Mouse (Mus musculus) urinary bladder, postnatal 36 days (tissue): ENCODE data around the gene Fgfr2.

Experiments
- DNase-seq, 2 experiments: peaks; one replicate each; pipeline ENCODE4 v3.0.0; 2022; ENCODE audit warnings: low spot score in 2 of 2, mixed read lengths in 1 of 2

Fgfr2 gene

DNA sequence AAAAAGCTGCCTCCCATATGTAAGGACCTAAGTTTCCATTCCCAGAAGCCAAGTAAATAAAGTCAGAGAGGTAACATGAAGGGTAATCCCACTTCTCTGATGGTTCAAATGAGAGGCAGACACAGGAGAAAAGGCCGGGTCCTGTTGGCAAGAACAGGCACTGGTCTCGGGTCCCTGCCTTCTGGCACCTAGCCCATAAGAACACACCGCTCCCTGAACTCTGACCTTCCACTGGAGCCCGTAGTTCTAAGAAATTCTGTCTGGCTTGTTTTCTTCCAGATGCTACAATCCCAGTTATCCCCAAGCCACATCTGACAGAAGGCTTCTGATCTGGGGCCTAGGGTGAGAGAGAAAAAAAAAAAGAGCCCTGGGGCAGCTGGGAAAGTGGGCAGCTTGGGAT is 34.7 kb downstream of the Fgfr2 start:
- DNase-seq = no peak

DNA sequence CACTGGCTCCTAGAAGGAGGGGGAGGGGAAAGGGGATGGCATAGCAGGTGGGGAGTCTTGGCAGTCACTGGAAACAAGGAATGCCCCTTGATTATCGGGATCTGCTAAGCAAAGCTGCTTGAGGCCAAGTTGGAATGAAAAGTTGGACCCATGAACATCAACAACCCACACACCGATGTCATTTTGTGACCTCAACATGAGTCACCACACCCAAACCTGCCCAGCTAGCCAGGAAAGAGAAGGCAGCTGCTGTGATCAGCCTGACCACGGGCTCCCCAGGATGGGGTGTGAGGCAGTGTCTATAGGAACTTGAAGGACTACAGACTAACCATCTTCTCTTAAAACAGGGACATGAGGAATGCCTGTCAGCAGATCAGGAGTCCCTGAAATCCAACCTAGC is 37.7 kb downstream of the Fgfr2 start:
- DNase-seq = no peak

DNA sequence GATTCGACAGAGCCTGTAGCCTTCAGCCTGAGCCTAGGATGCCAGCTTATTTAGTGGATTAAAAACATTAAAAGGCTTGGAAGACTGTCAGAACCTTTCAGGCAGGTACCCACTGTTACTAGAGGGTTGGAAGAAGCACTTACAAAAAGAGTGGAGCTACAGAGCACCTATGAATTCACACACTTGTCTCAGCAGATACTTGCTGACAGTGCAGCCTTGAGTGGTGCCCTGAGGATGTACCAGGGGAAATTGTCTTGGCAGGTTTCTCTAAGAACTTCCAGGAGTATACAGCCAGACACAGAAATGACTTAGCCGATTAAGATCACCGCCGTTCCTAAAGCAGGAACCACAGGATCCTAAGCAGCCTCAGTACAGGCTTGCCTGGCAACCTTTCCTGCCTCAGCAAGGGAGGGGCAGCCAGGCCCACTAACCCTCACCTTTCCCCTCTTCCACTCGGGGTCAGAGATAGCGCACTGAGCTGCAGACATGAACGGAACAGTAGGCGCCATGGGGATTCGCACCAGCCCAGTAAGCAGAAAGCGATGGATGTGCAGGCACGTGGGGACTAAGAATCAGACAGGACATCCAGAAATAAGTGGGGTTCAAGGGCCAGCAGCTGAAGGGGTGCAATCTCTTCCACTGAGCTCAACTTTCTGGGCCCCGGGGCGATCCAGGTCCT is 39.1 kb downstream of the Fgfr2 start:
- peak in 1 of 2 experiments; percentile 32 for DNase-seq

GRCm38 (mm10) chr7:133078929-133079328 is 44.2 kb downstream of the Fgfr2 start:
- no peak for DNase-seq

DNA sequence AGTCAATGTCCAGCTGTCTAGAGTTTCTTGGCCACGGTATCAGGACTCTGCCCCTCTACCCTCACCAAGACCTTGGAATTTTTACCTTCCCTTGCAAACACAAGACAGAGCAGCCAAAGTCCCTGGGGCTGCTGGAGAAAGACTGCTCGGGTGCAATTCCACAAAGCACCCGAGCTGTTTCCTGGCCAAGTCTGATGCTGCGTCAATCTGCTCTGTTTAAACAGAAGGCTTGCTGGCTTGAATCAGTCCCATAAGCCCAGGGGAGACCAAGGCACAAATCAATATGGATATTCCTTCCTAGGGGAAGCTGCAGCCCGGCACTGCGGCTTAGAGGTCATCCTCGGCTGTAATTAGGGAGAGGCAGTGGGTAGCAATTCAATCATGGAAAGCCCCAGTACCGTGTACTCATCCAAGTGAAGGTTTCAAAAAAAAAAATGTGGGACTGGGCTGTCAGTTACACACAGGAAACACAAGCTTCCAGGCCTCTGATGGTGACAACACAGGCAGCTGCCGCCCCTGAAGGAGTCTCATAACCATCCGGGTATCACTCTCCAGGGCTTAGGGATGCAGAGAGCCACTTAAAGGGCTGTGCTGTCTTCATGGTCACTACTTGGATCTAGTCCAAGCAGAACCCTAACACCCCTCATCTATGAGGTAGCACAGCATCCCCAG is 48.6 kb downstream of the Fgfr2 start:
- DNase-seq = no peak

DNA sequence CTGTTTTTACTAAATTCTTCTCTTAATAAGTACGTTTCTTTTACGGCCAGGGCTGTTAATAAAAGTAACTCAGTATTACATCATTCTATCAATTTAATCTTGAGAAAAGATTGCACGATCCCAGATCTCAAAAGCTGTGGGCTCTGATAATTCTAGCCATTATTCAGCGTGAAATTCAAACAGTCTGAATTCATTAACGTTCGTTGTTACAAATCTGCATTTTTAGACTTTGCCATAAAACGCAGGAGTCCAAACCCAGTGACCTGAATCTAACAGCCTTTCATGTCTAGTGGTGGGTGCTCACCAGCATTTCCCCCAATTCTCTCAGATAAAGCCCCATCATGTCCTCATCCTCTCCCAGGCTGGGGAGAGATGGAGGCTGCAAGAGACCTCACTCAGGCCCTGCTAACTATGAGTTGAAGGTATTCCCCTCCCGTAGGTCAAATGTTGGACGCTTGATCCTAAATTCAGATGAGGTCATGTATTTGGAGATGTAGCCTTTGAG is 50.0 kb downstream of the Fgfr2 start:
- DNase-seq = no peak

DNA sequence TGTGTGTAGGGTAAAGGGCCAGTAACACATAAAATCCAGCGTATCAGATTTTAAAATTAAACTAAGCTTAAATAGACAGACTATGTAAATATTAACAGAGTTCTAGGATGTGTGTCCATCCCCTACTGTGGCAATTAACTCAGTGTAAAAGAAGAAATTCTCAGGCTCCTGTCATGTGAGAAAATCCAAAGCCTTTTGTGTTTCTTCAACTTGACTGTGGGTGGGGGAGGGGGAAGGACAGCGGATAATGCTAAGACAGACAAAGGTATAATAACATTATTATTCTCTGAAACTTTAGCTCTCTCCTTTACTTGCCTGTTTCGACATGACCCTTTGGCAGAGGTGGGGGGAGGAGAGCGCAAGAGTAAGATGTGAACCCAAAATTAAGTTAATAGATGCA is 50.6 kb downstream of the Fgfr2 start:
- no peak for DNase-seq

DNA sequence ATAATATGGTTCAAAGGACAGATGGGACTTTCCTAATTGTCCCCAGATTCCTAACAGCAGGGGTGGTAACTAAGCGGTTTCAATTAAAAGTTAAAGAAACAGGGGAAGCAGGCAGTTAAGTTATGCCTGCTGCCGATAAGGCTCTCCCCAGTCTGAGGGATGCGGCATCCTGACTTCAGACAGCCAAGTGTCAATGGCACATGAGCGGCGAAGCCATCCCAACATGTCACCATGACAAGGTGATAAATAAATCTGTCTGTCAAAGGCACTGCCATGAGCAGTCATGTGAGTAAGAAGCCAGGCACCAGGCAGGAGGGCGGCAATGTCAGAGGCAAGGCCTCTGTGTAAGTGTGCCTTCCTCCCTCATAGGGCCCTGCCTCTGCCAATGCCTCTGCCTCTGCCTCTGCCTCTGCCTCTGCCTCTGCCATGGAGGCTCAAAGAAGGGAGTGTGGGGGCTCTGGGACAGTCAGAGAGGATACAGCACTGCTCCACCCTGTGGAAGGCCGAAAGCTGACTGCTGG is 55.8 kb downstream of the Fgfr2 start:
- DNase-seq = no peak

GRCm38 (mm10) chr7:133066776-133067175 is 56.4 kb downstream of the Fgfr2 start:
- no peak for DNase-seq

- no peak for DNase-seq
Measured at GRCm38 (mm10) chr7:133062055-133062454, 61.1 kb downstream of the Fgfr2 start.

DNA sequence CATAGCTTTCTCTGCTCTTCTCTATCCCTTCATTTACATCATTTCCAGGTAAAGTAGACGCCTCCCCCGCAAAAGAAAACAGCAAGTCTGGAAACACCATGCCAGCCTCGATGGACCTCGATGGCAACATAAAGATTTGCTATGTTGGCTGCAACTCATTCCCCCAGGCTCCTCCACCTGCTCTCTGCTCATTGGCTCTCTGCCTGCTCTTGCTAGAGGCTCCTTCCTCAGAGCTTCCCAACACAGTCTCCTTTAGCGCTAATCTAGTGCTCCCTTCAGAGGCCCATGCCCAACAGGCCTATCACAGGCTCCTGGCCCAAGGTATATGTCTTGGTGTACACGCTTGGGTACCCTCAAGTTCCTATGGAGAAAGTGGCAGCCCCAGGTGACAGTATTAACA is 63.0 kb downstream of the Fgfr2 start:
- no peak for DNase-seq

DNA sequence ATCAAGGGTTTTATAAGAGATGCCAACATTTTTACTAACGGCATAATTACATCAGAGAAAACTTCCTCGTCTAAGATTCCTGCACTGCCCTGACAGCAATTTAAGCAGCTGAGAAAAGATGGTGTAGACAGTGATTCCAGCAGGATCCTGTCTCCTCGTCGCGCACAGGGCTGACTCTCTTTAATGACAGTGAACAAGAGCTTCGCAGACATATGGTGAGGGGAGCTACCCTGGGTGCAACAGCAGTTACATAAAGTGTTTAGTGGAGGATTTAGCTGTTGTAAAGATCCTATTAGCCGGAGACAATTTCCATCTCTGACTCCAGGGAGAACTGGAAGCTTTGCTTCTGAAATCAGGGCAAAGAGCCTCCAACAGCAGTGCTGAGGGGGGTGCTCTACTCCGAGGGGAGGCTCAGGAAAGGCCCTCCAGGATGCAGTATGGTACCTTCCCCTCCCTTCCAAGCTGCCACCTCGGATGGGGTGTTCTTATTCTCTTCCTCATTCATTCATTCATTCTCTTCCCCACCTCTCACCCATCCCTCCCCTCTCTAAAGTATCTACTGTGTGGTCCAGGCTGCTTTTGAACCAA is 63.5 kb downstream of the Fgfr2 start:
- no peak for DNase-seq

DNA sequence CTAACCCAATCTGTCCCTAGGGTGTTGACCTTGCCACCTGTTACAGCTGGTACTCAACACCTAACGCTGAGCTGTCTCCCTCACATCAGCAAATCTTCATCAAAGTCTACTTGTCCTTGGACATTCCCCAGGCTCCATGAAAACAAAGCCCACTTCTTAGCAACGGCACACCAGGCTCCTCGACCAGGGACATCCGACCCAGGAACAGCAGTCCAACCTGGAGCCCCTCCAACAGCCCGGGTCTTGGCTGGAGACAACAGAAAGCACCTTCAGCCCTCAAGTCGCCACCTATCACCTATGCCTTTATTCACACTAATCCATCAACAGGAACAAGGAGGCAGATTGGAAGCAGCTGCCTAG is 64.0 kb downstream of the Fgfr2 start:
- DNase-seq = no peak

DNA sequence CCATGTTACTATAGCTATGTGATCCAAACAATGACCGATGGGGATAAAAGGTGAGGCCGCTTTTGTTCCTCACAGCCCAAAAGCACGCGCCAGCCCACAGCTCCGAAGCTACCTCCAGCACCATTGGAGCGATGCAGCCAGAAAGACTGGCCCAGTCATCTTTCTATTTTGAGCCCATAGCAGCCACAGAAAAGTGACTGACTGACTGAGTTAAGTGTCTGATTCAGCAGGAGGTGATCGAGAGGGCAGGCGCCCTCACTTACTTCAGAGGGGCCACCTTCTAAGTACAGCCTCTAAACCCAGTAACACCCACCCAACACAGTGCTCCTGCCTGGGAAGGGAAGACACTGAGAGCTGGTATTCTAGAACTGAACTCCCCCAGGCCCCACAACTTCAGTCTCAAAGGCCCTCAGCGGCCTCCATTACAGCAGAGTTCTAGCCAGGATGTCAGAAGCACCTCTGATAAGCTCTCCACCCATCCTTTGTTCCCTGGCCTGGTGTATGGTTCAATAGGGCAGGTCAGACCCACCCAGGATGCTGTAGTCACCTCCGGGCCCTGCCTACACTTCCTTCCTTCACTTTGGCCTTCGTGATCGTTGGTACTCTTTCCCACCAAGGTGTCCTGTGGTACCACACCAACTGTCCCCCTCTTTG is 64.5 kb downstream of the Fgfr2 start:
- no peak for DNase-seq

- no peak for DNase-seq
Measured at GRCm38 (mm10) chr7:133056924-133057323, 66.2 kb downstream of the Fgfr2 start.

GRCm38 (mm10) chr7:133054486-133054885 is 68.7 kb downstream of the Fgfr2 start:
- no peak for DNase-seq

GRCm38 (mm10) chr7:133053757-133054156 is 69.4 kb downstream of the Fgfr2 start:
- DNase-seq = no peak

DNA sequence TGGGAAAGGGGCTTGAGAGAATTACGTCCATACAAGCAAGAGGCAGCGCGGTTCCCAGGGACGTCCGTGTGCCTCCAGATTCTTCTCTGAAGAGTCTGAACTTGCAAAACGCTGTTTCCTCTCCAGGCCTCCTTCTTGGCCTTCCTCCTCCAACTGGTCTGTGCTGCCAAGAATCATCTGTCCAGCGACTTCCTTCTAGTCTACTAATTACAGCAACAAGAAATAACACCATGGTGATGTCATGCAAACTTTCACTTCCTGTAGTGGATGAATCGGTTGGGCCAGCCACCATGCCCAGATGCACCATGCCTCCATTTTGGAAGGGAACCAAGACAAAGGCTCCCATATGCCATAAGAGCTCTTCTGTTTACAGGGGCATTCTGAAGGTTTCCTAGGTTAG is 70.3 kb downstream of the Fgfr2 start:
- DNase-seq = peak in 1 of 2 experiments; percentile 61

- DNase-seq = peak; percentile 47 to 51
Measured at GRCm38 (mm10) chr7:133050681-133051080, 72.5 kb downstream of the Fgfr2 start.

GRCm38 (mm10) chr7:133048085-133048630 is 75.0 kb downstream of the Fgfr2 start:
- DNase-seq = no peak

- DNase-seq = peak in 1 of 2 experiments; percentile 42
Measured at GRCm38 (mm10) chr7:133047287-133047686, 75.9 kb downstream of the Fgfr2 start.

DNA sequence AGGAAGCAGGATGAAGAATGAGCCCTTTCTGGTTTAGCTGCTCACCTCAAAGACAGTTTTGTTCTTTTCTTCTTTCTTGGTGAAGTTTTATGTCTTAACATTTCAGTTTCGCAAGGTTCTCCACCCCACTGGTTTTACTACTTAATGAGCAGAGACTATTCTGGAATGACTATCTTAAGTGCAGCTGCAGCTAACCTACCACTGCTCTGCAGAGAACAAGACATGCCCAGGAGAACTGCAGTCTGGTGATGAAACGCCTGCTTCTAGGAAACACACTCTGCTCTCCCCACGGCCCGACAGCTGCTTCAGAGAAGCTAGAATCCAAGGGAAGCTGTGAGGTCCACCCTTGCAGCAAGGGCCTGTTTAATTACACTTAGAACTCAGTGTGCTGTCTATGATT is 78.4 kb downstream of the Fgfr2 start:
- no peak for DNase-seq
